Mouse (Mus musculus): Measurements from ENCODE around the gene Pigm. TPM values are rescaled to one million over a fixed set of nuclear protein-coding genes. Genes with fewer than 3 reads are reported as not detected.

Gene Pigm
- polyA plus RNA-seq, 1 experiment from 2014 or later, result 7.8 TPM

Other genes with a start within 250 kb of the Pigm start
- gene Pex19, start 249.8 kb upstream of the Pigm start, polyA plus RNA-seq (2015; fragmentation: Nextera tagmentation; extraction: Ambion mirVana), result 170 and 172 TPM in 2 replicates
- gene Dcaf8, start 228.5 kb upstream of the Pigm start, polyA plus RNA-seq (2015; fragmentation: Nextera tagmentation; extraction: Ambion mirVana), result 147 and 149 TPM in 2 replicates
- gene Pea15a, start 169.7 kb upstream of the Pigm start, polyA plus RNA-seq (2015; fragmentation: Nextera tagmentation; extraction: Ambion mirVana), result 129 and 132 TPM in 2 replicates
- 5.2 and 5.6 TPM in 2 replicates for gene Casq1, start 156.7 kb upstream of the Pigm start, polyA plus RNA-seq (2015; fragmentation: Nextera tagmentation; extraction: Ambion mirVana)
- gene Atp1a4, start 118.1 kb upstream of the Pigm start, polyA plus RNA-seq (2015; fragmentation: Nextera tagmentation; extraction: Ambion mirVana), result 0.05 TPM in 1 of 2 replicates, not detected in the other
- 60.2 and 69.7 TPM in 2 replicates for gene Igsf8, start 114.9 kb upstream of the Pigm start, polyA plus RNA-seq (2015; fragmentation: Nextera tagmentation; extraction: Ambion mirVana)
- 1.7 and 2.4 TPM in 2 replicates for gene Atp1a2, start 78.5 kb upstream of the Pigm start, polyA plus RNA-seq (2015; fragmentation: Nextera tagmentation; extraction: Ambion mirVana)
- not detected in 2 replicates for gene Kcnj9, start 47.2 kb upstream of the Pigm start, polyA plus RNA-seq (2015; fragmentation: Nextera tagmentation; extraction: Ambion mirVana)
- 1.2 and 1.6 TPM in 2 replicates for gene Kcnj10, start 35.3 kb upstream of the Pigm start, polyA plus RNA-seq (2015; fragmentation: Nextera tagmentation; extraction: Ambion mirVana)
- 1.0 and 1.7 TPM in 2 replicates for gene Slamf9, start 98.8 kb downstream of the Pigm start, polyA plus RNA-seq (2015; fragmentation: Nextera tagmentation; extraction: Ambion mirVana)
- 45.7 and 58.1 TPM in 2 replicates for gene Igsf9, start 105.2 kb downstream of the Pigm start, polyA plus RNA-seq (2015; fragmentation: Nextera tagmentation; extraction: Ambion mirVana)
- 280 and 282 TPM in 2 replicates for gene Tagln2, start 123.5 kb downstream of the Pigm start, polyA plus RNA-seq (2015; fragmentation: Nextera tagmentation; extraction: Ambion mirVana)
- 1.9 and 2.5 TPM in 2 replicates for gene Cfap45, start 144.3 kb downstream of the Pigm start, polyA plus RNA-seq (2015; fragmentation: Nextera tagmentation; extraction: Ambion mirVana)
- gene Vsig8, start 179.4 kb downstream of the Pigm start, polyA plus RNA-seq (2015; fragmentation: Nextera tagmentation; extraction: Ambion mirVana), result 0.34 and 0.68 TPM in 2 replicates
- gene Slamf8, start 214.0 kb downstream of the Pigm start, polyA plus RNA-seq (2015; fragmentation: Nextera tagmentation; extraction: Ambion mirVana), result 0.12 TPM in 1 of 2 replicates, not detected in the other
- not detected in 2 replicates for gene Fcrl6, start 226.0 kb downstream of the Pigm start, polyA plus RNA-seq (2015; fragmentation: Nextera tagmentation; extraction: Ambion mirVana)

All from kidney, embryonic 16.5 days (tissue).